Comparison of ENCODE assay signal across 8 mouse cellular contexts in genomic region chr9:88521961-88522568, GRCm38 (mm10). TPM values are rescaled to one million over a fixed set of nuclear protein-coding genes. Genes with fewer than 3 reads are reported as not detected.
DNase-seq lines count a peak whose midpoint lies in the region; ATAC-seq and TF ChIP-seq lines count a peak whose summit lies in the region.

No protein-coding gene starts in this region.

- ATAC-seq in kidney, embryonic 14.5 days (ENCODE audit: low FRiP score, low TSS enrichment) = no peak
- ATAC-seq in hindbrain, embryonic 14.5 days (ENCODE audit: low FRiP score) = no peak
- no peak for ATAC-seq in midbrain, postnatal 0 days (ENCODE audit: low FRiP score)

- H3K4me3 ChIP-seq in kidney, embryonic 14.5 days (ENCODE audit: low read length) = peak overlapping the region; percentile 62
- H3K4me3 ChIP-seq in hindbrain, embryonic 14.5 days (replicated peaks; ENCODE audit: low read length) = peak overlapping the region; percentile 85
- peak overlapping the region; percentile 78 for H3K4me3 ChIP-seq in midbrain, postnatal 0 days (ENCODE audit: low read depth, low read length)

- under 1% methylated on average over 10 of the region's 10 CpGs for WGBS in kidney, embryonic 14.5 days
- under 1% methylated on average over 10 of the region's 10 CpGs for WGBS in hindbrain, embryonic 14.5 days
- under 1% methylated on average over 10 of the region's 10 CpGs for WGBS in midbrain, postnatal 0 days

- peaks cover 16% of the 10 kb centered on the region for H3K36me3 ChIP-seq in kidney, embryonic 14.5 days (ENCODE audit: control insufficient read depth, insufficient read depth, low read length)
- H3K36me3 ChIP-seq in hindbrain, embryonic 14.5 days (replicated peaks; ENCODE audit: control insufficient read depth, insufficient read depth) = peaks cover 30% of the 10 kb centered on the region
- 0 out of 2 replicates have a peak, but pooled peaks cover 4% of the 10 kb centered on the region for H3K36me3 ChIP-seq in midbrain, postnatal 0 days (ENCODE audit: insufficient read depth, low read length)

- peak overlapping the region; percentile 90 for H3K9ac ChIP-seq in kidney, embryonic 14.5 days (ENCODE audit: low read depth, low read length)
- H3K9ac ChIP-seq in hindbrain, embryonic 14.5 days = peak overlapping the region; percentile 97
- peak overlapping the region; percentile 88 for H3K9ac ChIP-seq in midbrain, postnatal 0 days (replicated peaks; ENCODE audit: low read length, poor library complexity, severe bottlenecking)

- no peak for DNase-seq in kidney, adult 8-10 months
- DNase-seq in ZHBTc4 (ENCODE audit: low read depth, low spot score) = peak; percentile 33
- DNase-seq in hindbrain, embryonic 14.5 days (ENCODE audit: low spot score) = peak; percentile 48
- DNase-seq in midbrain, postnatal 0 days (ENCODE audit: low spot score) = peak; percentile 24
- no peak for DNase-seq in urinary bladder, postnatal 36 days (ENCODE audit: low spot score in 2 of 2)
- DNase-seq in thymus, adult 18-20 months = no peak
- DNase-seq in left cerebral cortex, postnatal 10 days (ENCODE audit: extremely low spot score in 1 of 2, low spot score in 2 of 2) = no peak

- intact Hi-C loops in left cerebral cortex, postnatal 10 days (cut with DNase I) = loop anchor here (2.0 kb wide), 1 partner anchor 39 kb away; the partner anchor contains the start of gene Syncrip

- H3K4me2 ChIP-seq in kidney, embryonic 14.5 days (replicated peaks; ENCODE audit: low read depth, low read length) = peak overlapping the region; percentile 63
- peak overlapping the region; percentile 96 for H3K4me2 ChIP-seq in hindbrain, embryonic 14.5 days (replicated peaks)
- H3K4me2 ChIP-seq in midbrain, postnatal 0 days (ENCODE audit: low read depth, low read length, poor library complexity, severe bottlenecking) = peak overlapping the region; percentile 57

- H3K4me1 ChIP-seq in kidney, embryonic 14.5 days (ENCODE audit: control insufficient read depth, insufficient read depth, low read length) = peaks cover 4% of the 10 kb centered on the region
- H3K4me1 ChIP-seq in hindbrain, embryonic 14.5 days (replicated peaks; ENCODE audit: control insufficient read depth, insufficient read depth, low read length) = peaks cover 20% of the 10 kb centered on the region
- H3K4me1 ChIP-seq in midbrain, postnatal 0 days (ENCODE audit: insufficient read depth, low read length) = peaks cover 10% of the 10 kb centered on the region; the same call in 1 of the 2 replicates

- no peak for TF ChIP-seq CTCF in midbrain, postnatal 0 days (IDR thresholded peaks at IDR 0.05)

- H3K27me3 ChIP-seq in kidney, embryonic 14.5 days (ENCODE audit: control insufficient read depth, insufficient read depth, low read length) = no peaks in the 10 kb centered on the region
- no peaks in the 10 kb centered on the region for H3K27me3 ChIP-seq in hindbrain, embryonic 14.5 days (ENCODE audit: control insufficient read depth, insufficient read depth, low read length)
- no peaks in the 10 kb centered on the region for H3K27me3 ChIP-seq in midbrain, postnatal 0 days (ENCODE audit: insufficient read depth, low read length)

- H3K9me3 ChIP-seq in kidney, embryonic 14.5 days (ENCODE audit: control insufficient read depth, low read length) = no peaks in the 10 kb centered on the region
- no peaks in the 10 kb centered on the region for H3K9me3 ChIP-seq in hindbrain, embryonic 14.5 days (ENCODE audit: control insufficient read depth, low read length)
- no peaks in the 10 kb centered on the region for H3K9me3 ChIP-seq in midbrain, postnatal 0 days (ENCODE audit: low read length)

- H3K27ac ChIP-seq in kidney, embryonic 14.5 days (ENCODE audit: low read depth, low read length) = peak overlapping the region; percentile 83
- H3K27ac ChIP-seq in hindbrain, embryonic 14.5 days = peak overlapping the region; percentile 95
- H3K27ac ChIP-seq in midbrain, postnatal 0 days (ENCODE audit: low read depth, low read length) = peak overlapping the region; percentile 86

RNA-seq across cellular contexts. Expression of gene Zfp949, which starts 25.8 kb away (rescaled TPM):
- polyA plus RNA-seq in kidney, embryonic 14.5 days (2014; fragmentation: Nextera tagmentation; extraction: Ambion mirVana) = 7.4 and 9.0 TPM in 2 replicates
- 16.9 and 18.4 TPM in 2 replicates for polyA plus RNA-seq in hindbrain, embryonic 14.5 days (2014; fragmentation: Nextera tagmentation; extraction: Ambion mirVana)
- total RNA-seq in midbrain, postnatal 0 days (2014; rRNA removed) = 11.1 and 16.5 TPM in 2 replicates
- 14.9 and 15.1 TPM in 2 replicates for polyA plus RNA-seq in midbrain, postnatal 0 days (2015; fragmentation: Nextera tagmentation; extraction: Ambion mirVana)
- total RNA-seq in left cerebral cortex, postnatal 10 days (2021) = 10 to 100 TPM; 20.1 to 23.4 TPM

RNA-seq across cellular contexts. Expression of gene Syncrip, which starts 39.7 kb away (rescaled TPM):
- 88.9 and 153 TPM in 2 replicates for polyA plus RNA-seq in kidney, embryonic 14.5 days (2014; fragmentation: Nextera tagmentation; extraction: Ambion mirVana)
- 91.5 and 98.2 TPM in 2 replicates for polyA plus RNA-seq in hindbrain, embryonic 14.5 days (2014; fragmentation: Nextera tagmentation; extraction: Ambion mirVana)
- 79.0 and 92.1 TPM in 2 replicates for total RNA-seq in midbrain, postnatal 0 days (2014; rRNA removed)
- polyA plus RNA-seq in midbrain, postnatal 0 days (2015; fragmentation: Nextera tagmentation; extraction: Ambion mirVana) = 55.8 and 64.0 TPM in 2 replicates
- 10 to 100 TPM; 85.5 to 93.1 TPM for total RNA-seq in left cerebral cortex, postnatal 10 days (2021)

RNA-seq across cellular contexts. Expression of gene Trim43a, which starts 58.6 kb away (rescaled TPM):
- not detected in 2 replicates for polyA plus RNA-seq in kidney, embryonic 14.5 days (2014; fragmentation: Nextera tagmentation; extraction: Ambion mirVana)
- polyA plus RNA-seq in hindbrain, embryonic 14.5 days (2014; fragmentation: Nextera tagmentation; extraction: Ambion mirVana) = 0.10 TPM in 1 of 2 replicates, not detected in the other
- 0.99 TPM in 1 of 2 replicates, not detected in the other for total RNA-seq in midbrain, postnatal 0 days (2014; rRNA removed)
- polyA plus RNA-seq in midbrain, postnatal 0 days (2015; fragmentation: Nextera tagmentation; extraction: Ambion mirVana) = 0.07 and 0.29 TPM in 2 replicates
- 1 to 10 TPM in 1 of 2 experiments, under 1 TPM in 1; 0.53 to 1.5 TPM for total RNA-seq in left cerebral cortex, postnatal 10 days (2021)

Comparison
In these comparisons a context has a peak if more than half of its experiments do, and no peak if none do; other contexts are left out.
1. DNase-seq: peak in ZHBTc4 (single experiment), hindbrain, embryonic 14.5 days (single experiment) and midbrain, postnatal 0 days (single experiment); none in kidney, adult 8-10 months (0 of 2), urinary bladder, postnatal 36 days (0 of 2), thymus, adult 18-20 months (0 of 2) and left cerebral cortex, postnatal 10 days (0 of 2).
2. Peak in every context shown above with its lines, with median percentiles within 50 percentile points of each other: H3K27ac ChIP-seq, H3K4me2 ChIP-seq, H3K4me3 ChIP-seq and H3K9ac ChIP-seq.